Mouse (Mus musculus): ENCODE measurements at regions not wholly inside any gene's neighbourhood (a gene's known extent, or its start where the extent isn't known, plus 50 kb on each side); places are given as distances from the start of the nearest gene placed in this dataset.
A peak's percentile ranks its signal among the peaks of the same experiment; 100 is the strongest.

- Histone ChIP-seq H3K36me3 (ENCODE audit: control insufficient read depth, insufficient read depth) (no peaks in the 10 kb centered on the region), H3K4me3 (ENCODE audit: low read length) (no peak overlapping the region), H3K27me3 (ENCODE audit: control insufficient read depth, insufficient read depth, low read length) (no peaks in the 10 kb centered on the region), H3K9ac (ENCODE audit: low read length) (no peak overlapping the region), H3K27ac (ENCODE audit: low read length) (no peak overlapping the region), H3K9me3 (replicated peaks; ENCODE audit: control insufficient read depth, low read length) (no peaks in the 10 kb centered on the region), H3K4me1 (ENCODE audit: control insufficient read depth, insufficient read depth, low read length) (no peaks in the 10 kb centered on the region), H3K4me2 (ENCODE audit: low read depth, low read length) (no peak overlapping the region)
- no peak for ATAC-seq (replicated peaks; ENCODE audit: extremely low read depth, insufficient read depth, low FRiP score)
- 84% methylated on average over 1 of the region's 1 CpGs for WGBS
Measured at GRCm38 (mm10) chr16:76718147-76718546, 295.4 kb upstream of the Usp25 start.

GRCm38 (mm10) chr16:76694913-76695312 lies 318.6 kb upstream of the Usp25 start:
- ATAC-seq (replicated peaks; ENCODE audit: extremely low read depth, insufficient read depth, low FRiP score) = peak; percentile 41; the same call in 1 of the 2 replicates
- H3K4me3 ChIP-seq (ENCODE audit: low read length) = no peak overlapping the region
- 35% methylated on average over 6 of the region's 6 CpGs for WGBS
- peaks cover 2% of the 10 kb centered on the region; the same call in 1 of the 2 replicates for H3K4me1 ChIP-seq (ENCODE audit: control insufficient read depth, insufficient read depth, low read length)
- H3K27me3 ChIP-seq (ENCODE audit: control insufficient read depth, insufficient read depth, low read length) = no peaks in the 10 kb centered on the region
- no peak overlapping the region for H3K9ac ChIP-seq (ENCODE audit: low read length)
- no peak overlapping the region for H3K27ac ChIP-seq (ENCODE audit: low read length)
- no peaks in the 10 kb centered on the region for H3K9me3 ChIP-seq (replicated peaks; ENCODE audit: control insufficient read depth, low read length)
- no peaks in the 10 kb centered on the region for H3K36me3 ChIP-seq (ENCODE audit: control insufficient read depth, insufficient read depth)
- no peak overlapping the region for H3K4me2 ChIP-seq (ENCODE audit: low read depth, low read length)

- 86% methylated on average over 18 of the region's 18 CpGs for WGBS
- no peaks in the 10 kb centered on the region for H3K27me3 ChIP-seq (ENCODE audit: control insufficient read depth, insufficient read depth, low read length)
- H3K4me2 ChIP-seq (ENCODE audit: low read depth, low read length) = no peak overlapping the region
- no peak overlapping the region for H3K27ac ChIP-seq (ENCODE audit: low read length)
- H3K4me1 ChIP-seq (ENCODE audit: control insufficient read depth, insufficient read depth, low read length) = no peaks in the 10 kb centered on the region
- H3K9ac ChIP-seq (ENCODE audit: low read length) = no peak overlapping the region
- H3K9me3 ChIP-seq (replicated peaks; ENCODE audit: control insufficient read depth, low read length) = no peaks in the 10 kb centered on the region
- ATAC-seq (replicated peaks; ENCODE audit: extremely low read depth, insufficient read depth, low FRiP score) = no peak
- no peaks in the 10 kb centered on the region for H3K36me3 ChIP-seq (ENCODE audit: control insufficient read depth, insufficient read depth)
- H3K4me3 ChIP-seq (ENCODE audit: low read length) = no peak overlapping the region
Measured at GRCm38 (mm10) chr16:76687735-76688447, 314.3 kb upstream of the Nrip1 start.

- no peak overlapping the region for H3K9ac ChIP-seq (ENCODE audit: low read length)
- no peaks in the 10 kb centered on the region for H3K36me3 ChIP-seq (ENCODE audit: control insufficient read depth, insufficient read depth)
- H3K4me1 ChIP-seq (ENCODE audit: control insufficient read depth, insufficient read depth, low read length) = no peaks in the 10 kb centered on the region
- no peaks in the 10 kb centered on the region for H3K27me3 ChIP-seq (ENCODE audit: control insufficient read depth, insufficient read depth, low read length)
- no peak for ATAC-seq (replicated peaks; ENCODE audit: extremely low read depth, insufficient read depth, low FRiP score)
- 74% methylated on average over 8 of the region's 8 CpGs for WGBS
- no peaks in the 10 kb centered on the region for H3K9me3 ChIP-seq (replicated peaks; ENCODE audit: control insufficient read depth, low read length)
- no peak overlapping the region for H3K27ac ChIP-seq (ENCODE audit: low read length)
- no peak overlapping the region for H3K4me3 ChIP-seq (ENCODE audit: low read length)
- no peak overlapping the region for H3K4me2 ChIP-seq (ENCODE audit: low read depth, low read length)
Measured at GRCm38 (mm10) chr16:76685562-76685961, 311.9 kb upstream of the Nrip1 start.

- Histone ChIP-seq H3K36me3 (ENCODE audit: control insufficient read depth, insufficient read depth) (no peaks in the 10 kb centered on the region), H3K27ac (ENCODE audit: low read length) (peak overlapping the region; percentile 41; the same call in 1 of the 2 replicates), H3K4me1 (ENCODE audit: control insufficient read depth, insufficient read depth, low read length) (no peaks in the 10 kb centered on the region), H3K9me3 (replicated peaks; ENCODE audit: control insufficient read depth, low read length) (peaks cover 5% of the 10 kb centered on the region), H3K4me3 (ENCODE audit: low read length) (peak overlapping the region; percentile 34), H3K27me3 (ENCODE audit: control insufficient read depth, insufficient read depth, low read length) (no peaks in the 10 kb centered on the region), H3K4me2 (ENCODE audit: low read depth, low read length) (peak overlapping the region; percentile 55), H3K9ac (ENCODE audit: low read length) (no peak overlapping the region)
- WGBS = 49% methylated on average over 19 of the region's 19 CpGs
- ATAC-seq (replicated peaks; ENCODE audit: extremely low read depth, insufficient read depth, low FRiP score) = 0 out of 2 replicates have a peak, but pooled peaks have one; percentile 55
Measured at GRCm38 (mm10) chr16:76680061-76680911, 306.7 kb upstream of the Nrip1 start.

GRCm38 (mm10) chr16:76678885-76679284 lies 305.3 kb upstream of the Nrip1 start:
- ATAC-seq (replicated peaks; ENCODE audit: extremely low read depth, insufficient read depth, low FRiP score) = no peak
- H3K4me1 ChIP-seq (ENCODE audit: control insufficient read depth, insufficient read depth, low read length) = no peaks in the 10 kb centered on the region
- H3K4me3 ChIP-seq (ENCODE audit: low read length) = no peak overlapping the region
- H3K27me3 ChIP-seq (ENCODE audit: control insufficient read depth, insufficient read depth, low read length) = no peaks in the 10 kb centered on the region
- no peak overlapping the region for H3K27ac ChIP-seq (ENCODE audit: low read length)
- no peak overlapping the region for H3K4me2 ChIP-seq (ENCODE audit: low read depth, low read length)
- WGBS = 62% methylated on average over 3 of the region's 3 CpGs
- H3K9me3 ChIP-seq (replicated peaks; ENCODE audit: control insufficient read depth, low read length) = peaks cover 5% of the 10 kb centered on the region
- H3K36me3 ChIP-seq (ENCODE audit: control insufficient read depth, insufficient read depth) = no peaks in the 10 kb centered on the region
- no peak overlapping the region for H3K9ac ChIP-seq (ENCODE audit: low read length)

- Histone ChIP-seq H3K4me2 (ENCODE audit: low read depth, low read length) (no peak overlapping the region), H3K27me3 (ENCODE audit: control insufficient read depth, insufficient read depth, low read length) (no peaks in the 10 kb centered on the region), H3K36me3 (ENCODE audit: control insufficient read depth, insufficient read depth) (no peaks in the 10 kb centered on the region), H3K4me1 (ENCODE audit: control insufficient read depth, insufficient read depth, low read length) (no peaks in the 10 kb centered on the region), H3K27ac (ENCODE audit: low read length) (no peak overlapping the region), H3K9ac (ENCODE audit: low read length) (no peak overlapping the region), H3K4me3 (ENCODE audit: low read length) (no peak overlapping the region), H3K9me3 (replicated peaks; ENCODE audit: control insufficient read depth, low read length) (no peaks in the 10 kb centered on the region)
- 81% methylated on average over 4 of the region's 4 CpGs for WGBS
- no peak for ATAC-seq (replicated peaks; ENCODE audit: extremely low read depth, insufficient read depth, low FRiP score)
Measured at GRCm38 (mm10) chr16:76669795-76670194, 296.2 kb upstream of the Nrip1 start.

- no peak overlapping the region for H3K4me3 ChIP-seq (ENCODE audit: low read length)
- H3K27ac ChIP-seq (ENCODE audit: low read length) = no peak overlapping the region
- no peaks in the 10 kb centered on the region for H3K9me3 ChIP-seq (replicated peaks; ENCODE audit: control insufficient read depth, low read length)
- no peaks in the 10 kb centered on the region for H3K27me3 ChIP-seq (ENCODE audit: control insufficient read depth, insufficient read depth, low read length)
- no peak overlapping the region for H3K4me2 ChIP-seq (ENCODE audit: low read depth, low read length)
- H3K4me1 ChIP-seq (ENCODE audit: control insufficient read depth, insufficient read depth, low read length) = no peaks in the 10 kb centered on the region
- no peaks in the 10 kb centered on the region for H3K36me3 ChIP-seq (ENCODE audit: control insufficient read depth, insufficient read depth)
- 74% methylated on average over 3 of the region's 3 CpGs for WGBS
- H3K9ac ChIP-seq (ENCODE audit: low read length) = no peak overlapping the region
- ATAC-seq (replicated peaks; ENCODE audit: extremely low read depth, insufficient read depth, low FRiP score) = no peak
Measured at GRCm38 (mm10) chr16:76667046-76667445, 293.4 kb upstream of the Nrip1 start.

GRCm38 (mm10) chr16:76655106-76655505 lies 281.5 kb upstream of the Nrip1 start:
- Histone ChIP-seq H3K36me3 (ENCODE audit: control insufficient read depth, insufficient read depth) (no peaks in the 10 kb centered on the region), H3K4me3 (ENCODE audit: low read length) (no peak overlapping the region), H3K4me1 (ENCODE audit: control insufficient read depth, insufficient read depth, low read length) (no peaks in the 10 kb centered on the region), H3K9me3 (replicated peaks; ENCODE audit: control insufficient read depth, low read length) (no peaks in the 10 kb centered on the region), H3K27me3 (ENCODE audit: control insufficient read depth, insufficient read depth, low read length) (no peaks in the 10 kb centered on the region), H3K9ac (ENCODE audit: low read length) (no peak overlapping the region), H3K4me2 (ENCODE audit: low read depth, low read length) (no peak overlapping the region), H3K27ac (ENCODE audit: low read length) (no peak overlapping the region)
- no peak for ATAC-seq (replicated peaks; ENCODE audit: extremely low read depth, insufficient read depth, low FRiP score)
- WGBS = 24% methylated on average over 3 of the region's 3 CpGs

All from heart, embryonic 16.5 days (tissue).